Mouse (Mus musculus) spleen, postnatal 4 days (tissue): ENCODE data around the gene Cers2.
A peak's percentile ranks its signal among the peaks of the same experiment; 100 is the strongest.
"Not testable (repeated sequence)": the region's sequence is repeated elsewhere in the genome, so short reads cannot be mapped to it uniquely, and the experiment has no call there.

Experiments used
- DNase-seq, 2 experiments: peaks; one replicate each; pipeline ENCODE4 v3.0.0; 2022; ENCODE audit warnings: low spot score in 2 of 2

Cers2 gene

GRCm38 (mm10) chr3:95317414-95318080, 3.0 kb downstream of the Cers2 start:
- peak; percentile 73 to 84 for DNase-seq

GRCm38 (mm10) chr3:95318548-95318947, 4.0 kb downstream of the Cers2 start:
- peak in 1 of 2 experiments; percentile 59 for DNase-seq

- DNase-seq: no peak
Measured at GRCm38 (mm10) chr3:95319110-95319509, 4.5 kb downstream of the Cers2 start.

- no peak for DNase-seq
Measured at GRCm38 (mm10) chr3:95319701-95320625, 5.4 kb downstream of the Cers2 start.

GRCm38 (mm10) chr3:95323429-95323828, 8.8 kb downstream of the Cers2 start:
- no peak for DNase-seq

- no peak for DNase-seq
Measured at GRCm38 (mm10) chr3:95324454-95325144, 10.0 kb downstream of the Cers2 start.

GRCm38 (mm10) chr3:95328803-95329404, 14.3 kb downstream of the Cers2 start:
- no peak for DNase-seq

- DNase-seq: no peak
Measured at GRCm38 (mm10) chr3:95331528-95331927, 16.9 kb downstream of the Cers2 start.

GRCm38 (mm10) chr3:95337345-95337744, 22.8 kb downstream of the Cers2 start:
- no peak for DNase-seq

- DNase-seq: no peak
Measured at GRCm38 (mm10) chr3:95338251-95338650, 23.7 kb downstream of the Cers2 start.

- DNase-seq: not testable (repeated sequence)
Measured at GRCm38 (mm10) chr3:95343356-95344000, 28.9 kb downstream of the Cers2 start.

GRCm38 (mm10) chr3:95346454-95346853, 31.9 kb downstream of the Cers2 start:
- DNase-seq: no peak

GRCm38 (mm10) chr3:95348343-95348742, 33.8 kb downstream of the Cers2 start:
- not testable (repeated sequence) for DNase-seq

- DNase-seq: no peak
Measured at GRCm38 (mm10) chr3:95349491-95349890, 34.9 kb downstream of the Cers2 start.

- peak in 1 of 2 experiments; percentile 53 for DNase-seq
Measured at GRCm38 (mm10) chr3:95355911-95356544, 41.4 kb downstream of the Cers2 start.

GRCm38 (mm10) chr3:95356701-95357449, 42.3 kb downstream of the Cers2 start, which contains the start of gene Setdb1:
Gene Setdb1, minus strand, starts transcription at chr3:95357202.
- DNase-seq: peak; percentile 94 to 97

GRCm38 (mm10) chr3:95357746-95358145, 43.2 kb downstream of the Cers2 start:
- peak in 1 of 2 experiments; percentile 37 for DNase-seq

GRCm38 (mm10) chr3:95360276-95360675, 45.7 kb downstream of the Cers2 start:
- not testable (repeated sequence) for DNase-seq

GRCm38 (mm10) chr3:95370101-95370500, 55.5 kb downstream of the Cers2 start:
- DNase-seq: no peak
